19 mouse cellular contexts compared by ENCODE assay signal in the genomic region with DNA sequence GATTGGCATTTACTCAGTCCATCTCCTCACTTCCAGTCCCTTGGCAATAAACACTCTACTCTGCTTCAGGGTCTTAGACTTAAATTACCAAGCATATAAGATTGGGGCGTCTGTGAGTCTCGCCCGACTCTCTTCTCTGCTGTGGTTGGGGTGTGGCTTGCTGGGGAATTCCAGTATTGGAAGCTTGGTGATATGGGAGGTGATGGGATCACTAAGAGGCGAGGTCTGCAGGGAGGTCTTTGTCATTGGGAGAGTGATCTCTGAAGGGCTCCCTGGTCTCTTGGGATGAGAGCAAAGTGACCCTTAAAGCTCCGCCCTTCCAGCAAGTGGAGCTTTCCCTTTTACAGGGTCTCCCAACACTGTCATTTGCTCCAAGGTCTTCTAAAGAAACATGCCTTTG. TPM values are rescaled to one million over a fixed set of nuclear protein-coding genes. Genes with fewer than 3 reads are reported as not detected.
A peak's percentile ranks its signal among the peaks of the same experiment; 100 is the strongest.
DNase-seq lines count a peak whose midpoint lies in the region; ATAC-seq and TF ChIP-seq lines count a peak whose summit lies in the region.
"Had no signal": no experiment of that assay in that cellular context is flagged by ENCODE, and none has a peak within 500 bp of the region (broad histone marks: within the 10 kb centered on the region; RNA-seq: fewer than 3 reads in every experiment).

No protein-coding gene starts in this region.

- peaks cover 35% of the 10 kb centered on the region for H3K36me3 ChIP-seq in limb, embryonic 12.5 days
- peaks cover 41% of the 10 kb centered on the region for H3K36me3 ChIP-seq in limb, embryonic 10.5 days
- H3K36me3 ChIP-seq in ES-Bruce4 (ENCODE audit: control insufficient read depth, insufficient read depth, low read length, poor library complexity, severe bottlenecking): peaks cover 2% of the 10 kb centered on the region; the same call in 1 of the 2 replicates
- no peaks in the 10 kb centered on the region for H3K36me3 ChIP-seq in liver, embryonic 15.5 days (replicated peaks)
- no peaks in the 10 kb centered on the region for H3K36me3 ChIP-seq in heart, adult 2 months (ENCODE audit: control insufficient read depth, insufficient read depth, low read length)
- peaks cover 53% of the 10 kb centered on the region for H3K36me3 ChIP-seq in midbrain, embryonic 10.5 days
- H3K36me3 ChIP-seq: midbrain, embryonic 15.5 days had no signal

- no peak overlapping the region for H3K4me3 ChIP-seq in limb, embryonic 12.5 days (replicated peaks)
- H3K4me3 ChIP-seq in limb, embryonic 10.5 days: no peak overlapping the region
- H3K4me3 ChIP-seq in ES-Bruce4 (ENCODE audit: low read depth, low read length): no peak overlapping the region
- no peak overlapping the region for H3K4me3 ChIP-seq in embryonic fibroblast, embryonic 13.5 days (ENCODE audit: insufficient read depth, low read length)
- H3K4me3 ChIP-seq in liver, embryonic 15.5 days (replicated peaks): no peak overlapping the region
- H3K4me3 ChIP-seq in heart, adult 2 months: no peak overlapping the region
- H3K4me3 ChIP-seq in midbrain, embryonic 10.5 days: no peak overlapping the region
- H3K4me3 ChIP-seq: gastrocnemius, adult 2 months; hindbrain, embryonic 12.5 days; midbrain, embryonic 15.5 days had no signal

- peak overlapping the region; percentile 10; the same call in 1 of the 2 replicates for H3K4me2 ChIP-seq in limb, embryonic 12.5 days
- 0 out of 2 replicates have a peak overlapping the region, but pooled peaks have one; percentile 13 for H3K4me2 ChIP-seq in liver, embryonic 15.5 days
- H3K4me2 ChIP-seq: hindbrain, embryonic 12.5 days; midbrain, embryonic 15.5 days had no signal

- intact Hi-C loops in heart, adult 2 months (cut with DNase I): no loop called here
- intact Hi-C loops in gastrocnemius, postnatal 14 days (cut with DNase I; ENCODE audit: low total_unique reads): no loop called here

- no peaks in the 10 kb centered on the region for H3K9me3 ChIP-seq in limb, embryonic 12.5 days
- H3K9me3 ChIP-seq in limb, embryonic 10.5 days (replicated peaks): no peaks in the 10 kb centered on the region
- no peaks in the 10 kb centered on the region for H3K9me3 ChIP-seq in ES-Bruce4 (replicated peaks; ENCODE audit: control insufficient read depth, insufficient read depth, low read length, poor library complexity, severe bottlenecking)
- H3K9me3 ChIP-seq in liver, embryonic 15.5 days (replicated peaks): no peaks in the 10 kb centered on the region
- H3K9me3 ChIP-seq in midbrain, embryonic 10.5 days (replicated peaks): no peaks in the 10 kb centered on the region
- H3K9me3 ChIP-seq: hindbrain, embryonic 12.5 days; midbrain, embryonic 15.5 days had no signal

- no peak overlapping the region for H3K27ac ChIP-seq in limb, embryonic 12.5 days
- no peak overlapping the region for H3K27ac ChIP-seq in limb, embryonic 10.5 days
- peak overlapping the region; percentile 59 for H3K27ac ChIP-seq in ES-Bruce4 (ENCODE audit: insufficient read depth, low read length)
- H3K27ac ChIP-seq in embryonic fibroblast, embryonic 13.5 days (ENCODE audit: insufficient read depth, low read length): peak overlapping the region; percentile 29
- H3K27ac ChIP-seq in liver, embryonic 15.5 days (replicated peaks): peak overlapping the region; percentile 72
- H3K27ac ChIP-seq in heart, adult 2 months: no peak overlapping the region
- H3K27ac ChIP-seq in midbrain, embryonic 10.5 days (replicated peaks): no peak overlapping the region
- H3K27ac ChIP-seq: gastrocnemius, adult 2 months; hindbrain, embryonic 12.5 days; midbrain, embryonic 15.5 days had no signal

- no peak for TF ChIP-seq CTCF in ES-Bruce4 (IDR thresholded peaks at IDR 0.05; ENCODE audit: low read depth, low read length)
- no peak for TF ChIP-seq CTCF in embryonic fibroblast, embryonic 13.5 days (IDR thresholded peaks at IDR 0.05; ENCODE audit: borderline replicate concordance, insufficient read depth, low read length)
- TF ChIP-seq CTCF in heart, adult 2 months (IDR thresholded peaks at IDR 0.05): no peak

- H3K27me3 ChIP-seq in limb, embryonic 12.5 days: no peaks in the 10 kb centered on the region
- no peaks in the 10 kb centered on the region for H3K27me3 ChIP-seq in limb, embryonic 10.5 days (ENCODE audit: low read depth, poor library complexity, severe bottlenecking)
- no peaks in the 10 kb centered on the region for H3K27me3 ChIP-seq in ES-Bruce4 (ENCODE audit: control insufficient read depth, insufficient read depth, low read length, poor library complexity, severe bottlenecking)
- no peaks in the 10 kb centered on the region for H3K27me3 ChIP-seq in liver, embryonic 15.5 days
- no peaks in the 10 kb centered on the region for H3K27me3 ChIP-seq in heart, adult 2 months (ENCODE audit: control insufficient read depth, insufficient read depth, low read length)
- no peaks in the 10 kb centered on the region for H3K27me3 ChIP-seq in midbrain, embryonic 10.5 days (ENCODE audit: low read depth, poor library complexity, severe bottlenecking)
- H3K27me3 ChIP-seq: hindbrain, embryonic 12.5 days; midbrain, embryonic 15.5 days; Patski had no signal

- no peak for TF ChIP-seq EP300 in ES-Bruce4 (IDR thresholded peaks at IDR 0.05; ENCODE audit: insufficient read depth, low read depth, low read length)
- TF ChIP-seq EP300 in heart, adult 2 months (IDR thresholded peaks at IDR 0.05; ENCODE audit: insufficient read depth, low read depth, low read length): no peak

- no peak for ATAC-seq in limb, embryonic 12.5 days (ENCODE audit: insufficient number of reproducible peaks, insufficient read depth, low FRiP score, low TSS enrichment, low read depth)
- ATAC-seq in liver, embryonic 15.5 days (ENCODE audit: insufficient read depth): no peak
- ATAC-seq: midbrain, embryonic 15.5 days had no signal

- H3K79me2 ChIP-seq in heart, adult 2 months (replicated peaks; ENCODE audit: control insufficient read depth, insufficient read depth, low read length): no peaks in the 10 kb centered on the region

- whole genome bisulfite sequencing in limb, embryonic 12.5 days: 78% methylated on average over 5 of the region's 5 CpGs
- 94% methylated on average over 5 of the region's 5 CpGs for WGBS in limb, embryonic 10.5 days
- WGBS in liver, embryonic 15.5 days (ENCODE audit: insufficient replicate concordance): 64% methylated on average over 5 of the region's 5 CpGs
- WGBS in heart, adult 2 months: 88% methylated on average over 5 of the region's 5 CpGs
- WGBS in midbrain, embryonic 10.5 days: 84% methylated on average over 5 of the region's 5 CpGs

- no peak for DNase-seq in limb, embryonic 10.5 days (ENCODE audit: low spot score)
- DNase-seq in heart, adult 2 months: no peak
- DNase-seq in gastrocnemius, postnatal 14 days: no peak
- DNase-seq in midbrain, embryonic 10.5 days (ENCODE audit: low spot score): no peak
- DNase-seq: cerebellum, adult 9-11 months; forebrain, postnatal 0 days; gastrocnemius, adult 2 months; kidney, postnatal 25 days; retina, postnatal 1 day; right cerebral cortex, postnatal 4 days; thymus, adult 18-20 months had no signal

- H3K9ac ChIP-seq in limb, embryonic 12.5 days (replicated peaks): no peak overlapping the region
- 0 out of 2 replicates have a peak overlapping the region, but pooled peaks have one; percentile 33 for H3K9ac ChIP-seq in ES-Bruce4 (ENCODE audit: low read depth, poor library complexity, severe bottlenecking)
- no peak overlapping the region for H3K9ac ChIP-seq in liver, embryonic 15.5 days
- no peak overlapping the region for H3K9ac ChIP-seq in heart, adult 2 months (ENCODE audit: low read depth, low read length)
- H3K9ac ChIP-seq: forebrain, postnatal 0 days; hindbrain, embryonic 12.5 days; midbrain, embryonic 15.5 days had no signal

- peaks cover 78% of the 10 kb centered on the region for H3K4me1 ChIP-seq in limb, embryonic 12.5 days (replicated peaks)
- peaks cover 61% of the 10 kb centered on the region for H3K4me1 ChIP-seq in limb, embryonic 10.5 days
- H3K4me1 ChIP-seq in ES-Bruce4 (ENCODE audit: control insufficient read depth, insufficient read depth, low read length): peaks cover 7% of the 10 kb centered on the region
- H3K4me1 ChIP-seq in embryonic fibroblast, embryonic 13.5 days (ENCODE audit: control insufficient read depth, insufficient read depth, low read length): peaks cover 31% of the 10 kb centered on the region
- H3K4me1 ChIP-seq in liver, embryonic 15.5 days (replicated peaks): peaks cover 10% of the 10 kb centered on the region; the same call in 1 of the 2 replicates
- no peaks in the 10 kb centered on the region for H3K4me1 ChIP-seq in heart, adult 2 months (ENCODE audit: control insufficient read depth, insufficient read depth, low read length)
- peaks cover 8% of the 10 kb centered on the region for H3K4me1 ChIP-seq in midbrain, embryonic 10.5 days
- H3K4me1 ChIP-seq: midbrain, embryonic 15.5 days had no signal

- no peak for TF ChIP-seq POLR2A in ES-Bruce4 (IDR thresholded peaks at IDR 0.05; ENCODE audit: insufficient read depth, low read length)
- TF ChIP-seq POLR2A in embryonic fibroblast, embryonic 13.5 days (IDR thresholded peaks at IDR 0.05; ENCODE audit: low read depth, low read length): no peak
- no peak for TF ChIP-seq POLR2A in heart, adult 2 months (IDR thresholded peaks at IDR 0.05; ENCODE audit: insufficient read depth, low read depth, low read length)

RNA-seq across cellular contexts. Expression of a gene that starts 23.5 kb away (rescaled TPM):
- polyA plus RNA-seq in limb, embryonic 12.5 days (2016; fragmentation: Nextera tagmentation; extraction: Ambion mirVana): 59.1 and 64.1 TPM in 2 replicates
- polyA plus RNA-seq in limb, embryonic 10.5 days (2016; fragmentation: Nextera tagmentation; extraction: Ambion mirVana): 50.5 and 64.8 TPM in 2 replicates
- polyA plus RNA-seq in ES-Bruce4 (2011; ENCODE audit: insufficient read depth, insufficient read length, low read depth, missing spikeins): 80.9 and 85.7 TPM in 2 replicates
- 134 and 136 TPM in 2 replicates for polyA plus RNA-seq in embryonic fibroblast, embryonic 13.5 days (2011; ENCODE audit: insufficient read length, low read depth, missing spikeins)
- polyA plus RNA-seq in liver, embryonic 15.5 days (2015; fragmentation: Nextera tagmentation; extraction: Ambion mirVana): 4.6 and 5.4 TPM in 2 replicates
- 1 to 10 TPM; 3.7 to 4.3 TPM for total RNA-seq in heart, adult 2 months (2021)
- polyA plus RNA-seq in heart, adult 2 months (2012; rRNA removed): 1.1 and 1.5 TPM in 2 replicates
- total RNA-seq in gastrocnemius, postnatal 14 days (2021): 1 to 10 TPM; 4.1 to 4.8 TPM
- 63.5 and 73.5 TPM in 2 replicates for polyA plus RNA-seq in midbrain, embryonic 10.5 days (2016; fragmentation: Nextera tagmentation; extraction: Ambion mirVana)
- total RNA-seq: neutrophil, adult 5-6 weeks had no signal

Comparison
In these comparisons a context has a peak if more than half of its experiments do, and no peak if none do; other contexts are left out.
1. H3K27ac ChIP-seq: peak in ES-Bruce4 (single experiment), embryonic fibroblast, embryonic 13.5 days (single experiment) and liver, embryonic 15.5 days (single experiment); none in limb, embryonic 12.5 days (single experiment), limb, embryonic 10.5 days (single experiment), heart, adult 2 months (single experiment) and midbrain, embryonic 10.5 days (single experiment).